Mouse (Mus musculus) heart, embryonic 16.5 days (tissue): ENCODE results near the gene Rbfox1. TPM values are rescaled to one million over a fixed set of nuclear protein-coding genes. Genes with fewer than 3 reads are reported as not detected.

ENCODE experiments used
- ATAC-seq: fragments of 200-750 bp; cut with Nextera tagmentation; replicated peaks from 2 replicates; pipeline ENCODE4 v1.8.0; 2017; ENCODE audit warnings: moderate number of reproducible peaks; ENCODE audit not compliant: insufficient read depth, low FRiP score; ENCODE audit errors: extremely low read depth
- H3K27ac ChIP-seq: fragments of 300-500 bp; sonication (generic); 2 replicates; pipeline ENCODE4 v1.5.1; 2014; ENCODE audit warnings: mild to moderate bottlenecking, low read length, control low read depth, moderate library complexity
- H3K27me3 ChIP-seq: fragments of 300-500 bp; sonication (generic); 2 replicates; pipeline ENCODE4 v1.6.1; 2014; ENCODE audit warnings: low read length, mixed read lengths; ENCODE audit not compliant: control insufficient read depth, insufficient read depth
- H3K36me3 ChIP-seq: fragments of 300-500 bp; sonication (generic); 2 replicates; pipeline ENCODE4 v1.6.1; 2014; ENCODE audit not compliant: control insufficient read depth, insufficient read depth
- H3K4me1 ChIP-seq: fragments of 300-500 bp; sonication (generic); 2 replicates; pipeline ENCODE4 v1.6.1; 2014; ENCODE audit warnings: low read length, mixed read lengths; ENCODE audit not compliant: control insufficient read depth, insufficient read depth
- H3K4me2 ChIP-seq: fragments of 300-500 bp; sonication (generic); 2 replicates; pipeline ENCODE4 v1.6.1; 2014; ENCODE audit warnings: low read depth, mild to moderate bottlenecking, control low read depth, low read length
- H3K4me3 ChIP-seq: fragments of 300-500 bp; sonication (generic); 2 replicates; pipeline ENCODE4 v1.5.1; 2014; ENCODE audit warnings: mild to moderate bottlenecking, control low read depth, low read length
- H3K9ac ChIP-seq: fragments of 300-500 bp; sonication (generic); 2 replicates; pipeline ENCODE4 v1.6.1; 2014; ENCODE audit warnings: low read length, control low read depth
- H3K9me3 ChIP-seq: fragments of 300-500 bp; sonication (generic); replicated peaks from 2 replicates; pipeline ENCODE4 v1.6.1; 2016; ENCODE audit warnings: low read length; ENCODE audit not compliant: control insufficient read depth
- WGBS: fragments of 180-500 bp; shearing (Covaris S2); extraction: QIAGEN DNeasy Blood & Tissue Kit; methylation state at CpG from one replicate; pipeline ENCODE4 v1.1.7; 2014; 5-methylcytosine and 5-hydroxymethylcytosine counted together
- polyA plus RNA-seq: library from polyadenylated mRNA; unstranded; fragments of >200 nt; fragmentation: Nextera tagmentation; extraction: Ambion mirVana; gene quantifications from 2 replicates; pipeline ENCODE4 v1.2.1, GENCODE M21; 2015

The Rbfox1 gene
- polyA plus RNA-seq, 1 experiment from 2014 or later, result 5.9 TPM

DNA sequence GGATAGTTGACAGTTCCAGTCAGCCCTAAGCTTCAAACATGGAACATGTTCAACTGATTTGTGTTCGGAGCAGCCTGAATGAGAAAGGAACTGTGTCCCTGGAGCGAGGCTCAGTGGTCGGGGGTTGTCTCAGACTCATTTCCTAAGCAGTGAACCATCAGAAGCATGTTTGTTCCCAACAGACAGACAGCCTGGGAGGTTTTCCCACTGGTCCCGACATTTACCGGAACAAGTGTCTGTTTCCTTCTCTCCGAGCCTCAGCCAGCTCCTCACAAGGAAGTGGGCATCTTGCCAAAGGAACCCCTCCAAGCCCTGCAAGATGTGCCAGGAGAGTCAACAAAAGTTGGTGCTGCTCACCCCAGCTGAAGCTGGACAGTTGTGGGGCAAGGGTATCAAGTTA is 1022.4 kb downstream of the Rbfox1 start:
- 48% methylated on average over 6 of the region's 6 CpGs for WGBS
- no peak for ATAC-seq
- H3K36me3 ChIP-seq, result no peaks in the 10 kb centered on the region

DNA sequence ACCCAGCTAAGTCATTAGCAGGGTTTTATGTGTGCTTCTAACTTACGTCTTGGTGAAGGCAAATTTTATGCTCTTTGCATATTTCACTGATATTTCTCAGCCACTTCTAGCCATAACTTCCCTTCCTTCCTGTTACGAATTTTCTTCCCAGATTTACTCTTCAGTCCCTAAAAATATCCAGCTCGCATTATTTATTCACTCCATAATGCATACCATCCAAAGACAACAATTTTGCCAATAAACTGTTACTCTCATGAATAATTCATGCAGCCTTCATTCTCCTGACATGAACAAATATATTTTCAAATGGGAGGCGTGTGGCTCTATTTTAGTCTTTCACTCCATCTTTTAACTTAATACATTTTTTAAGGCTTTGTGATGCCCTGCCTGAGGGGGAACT is 1029.4 kb downstream of the Rbfox1 start:
- H3K27me3 ChIP-seq, result no peaks in the 10 kb centered on the region
- no peaks in the 10 kb centered on the region for H3K9me3 ChIP-seq
- H3K4me3 ChIP-seq, result no peak overlapping the region
- no peak for ATAC-seq
- no peak overlapping the region for H3K9ac ChIP-seq
- H3K4me1 ChIP-seq, result no peaks in the 10 kb centered on the region
- H3K4me2 ChIP-seq, result no peak overlapping the region
- WGBS, result 63% methylated on average over 4 of the region's 4 CpGs
- no peaks in the 10 kb centered on the region for H3K36me3 ChIP-seq
- no peak overlapping the region for H3K27ac ChIP-seq

More for the DNA sequence above, 1022.4 kb downstream of the Rbfox1 start:
- no peaks in the 10 kb centered on the region for H3K27me3 ChIP-seq
- H3K9ac ChIP-seq, result no peak overlapping the region
- H3K27ac ChIP-seq, result no peak overlapping the region
- H3K4me3 ChIP-seq, result no peak overlapping the region
- H3K9me3 ChIP-seq, result no peaks in the 10 kb centered on the region
- H3K4me2 ChIP-seq, result no peak overlapping the region
- H3K4me1 ChIP-seq, result no peaks in the 10 kb centered on the region; the same call in 1 of the 2 replicates

DNA sequence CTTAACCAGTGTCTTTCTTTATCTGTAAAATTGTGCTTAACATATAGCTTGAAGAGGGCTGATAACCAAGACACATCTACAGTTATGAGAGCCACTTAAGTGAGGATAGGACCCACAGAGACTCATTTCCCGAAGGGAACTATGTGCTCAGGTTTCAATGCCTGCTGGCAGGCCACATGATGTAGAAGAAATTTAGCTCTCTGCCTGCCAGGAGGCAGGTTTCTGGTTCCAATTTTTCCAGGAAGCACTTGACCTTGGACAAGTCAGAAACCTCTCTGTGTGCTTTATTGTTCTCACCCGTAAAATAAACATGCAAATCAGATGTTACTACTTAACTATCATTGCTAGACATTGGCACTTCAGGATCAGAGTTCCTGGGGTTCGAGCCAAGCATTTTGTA is 1033.5 kb downstream of the Rbfox1 start:
- 25% methylated on average over 3 of the region's 3 CpGs for WGBS
- ATAC-seq, result no peak

GRCm38 (mm10) chr16:6919681-6920080 is 1034.5 kb downstream of the Rbfox1 start:
- Histone ChIP-seq H3K36me3 (no peaks in the 10 kb centered on the region), H3K27ac (no peak overlapping the region), H3K9ac (no peak overlapping the region), H3K4me1 (no peaks in the 10 kb centered on the region), H3K9me3 (no peaks in the 10 kb centered on the region), H3K4me3 (no peak overlapping the region), H3K4me2 (no peak overlapping the region), H3K27me3 (no peaks in the 10 kb centered on the region)
- no peak for ATAC-seq
- 32% methylated on average over 5 of the region's 5 CpGs for WGBS

More for the DNA sequence above, 1033.5 kb downstream of the Rbfox1 start:
- Histone ChIP-seq H3K4me1 (no peaks in the 10 kb centered on the region), H3K36me3 (no peaks in the 10 kb centered on the region), H3K27ac (no peak overlapping the region), H3K9me3 (no peaks in the 10 kb centered on the region), H3K4me2 (no peak overlapping the region), H3K27me3 (no peaks in the 10 kb centered on the region), H3K9ac (no peak overlapping the region), H3K4me3 (no peak overlapping the region)

DNA sequence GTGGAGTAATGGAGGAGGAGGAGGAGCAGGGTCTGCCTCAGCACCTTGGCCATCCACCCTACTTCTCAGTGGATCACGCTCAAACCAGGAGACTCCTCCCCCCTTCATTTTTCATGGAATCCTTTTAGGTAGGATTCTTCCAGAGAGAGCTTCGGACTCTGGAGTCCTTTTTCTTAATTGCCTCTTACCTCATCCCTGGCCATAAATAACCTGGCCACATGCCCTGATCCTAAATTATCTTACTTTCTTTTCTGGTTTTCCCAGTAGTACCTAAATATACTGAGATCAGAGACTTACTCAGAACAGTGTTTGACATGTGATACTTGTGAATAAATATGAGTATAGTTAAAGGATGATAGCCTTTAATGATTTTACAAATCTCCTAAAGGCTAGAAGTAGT is 1042.5 kb downstream of the Rbfox1 start:
- Histone ChIP-seq H3K4me3 (no peak overlapping the region), H3K36me3 (no peaks in the 10 kb centered on the region)
- WGBS, result 54% methylated on average over 2 of the region's 2 CpGs

GRCm38 (mm10) chr16:6930795-6931194 is 1045.6 kb downstream of the Rbfox1 start:
- Histone ChIP-seq H3K27ac (no peak overlapping the region), H3K4me2 (no peak overlapping the region), H3K4me1 (no peaks in the 10 kb centered on the region), H3K36me3 (no peaks in the 10 kb centered on the region), H3K9me3 (no peaks in the 10 kb centered on the region), H3K9ac (no peak overlapping the region), H3K27me3 (no peaks in the 10 kb centered on the region), H3K4me3 (no peak overlapping the region)
- 37% methylated on average over 3 of the region's 3 CpGs for WGBS
- ATAC-seq, result no peak

More for the DNA sequence above, 1042.5 kb downstream of the Rbfox1 start:
- no peaks in the 10 kb centered on the region for H3K9me3 ChIP-seq
- H3K4me2 ChIP-seq, result no peak overlapping the region
- H3K4me1 ChIP-seq, result no peaks in the 10 kb centered on the region
- H3K27ac ChIP-seq, result no peak overlapping the region
- H3K9ac ChIP-seq, result no peak overlapping the region
- no peak for ATAC-seq
- no peaks in the 10 kb centered on the region for H3K27me3 ChIP-seq

DNA sequence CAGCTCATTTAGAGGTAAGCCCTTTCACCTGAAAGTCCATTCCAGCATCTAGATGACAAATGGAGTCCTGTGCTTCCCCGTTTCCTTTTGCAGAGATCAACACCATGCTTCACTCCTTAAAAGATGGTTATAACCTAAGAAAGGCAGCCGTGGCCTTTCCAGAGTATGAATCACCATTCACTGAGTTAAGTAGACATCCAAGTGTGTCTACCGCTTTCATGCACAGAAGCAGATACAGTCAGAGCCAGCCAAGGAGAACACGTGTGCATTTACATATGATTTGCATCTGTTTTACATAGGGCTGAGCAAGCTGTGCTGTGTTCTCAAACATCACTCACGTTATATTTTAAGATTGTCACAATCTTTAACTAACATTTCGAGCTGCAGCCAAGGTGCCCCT is 1061.0 kb downstream of the Rbfox1 start:
- no peak for ATAC-seq
- Histone ChIP-seq H3K9me3 (no peaks in the 10 kb centered on the region), H3K4me3 (no peak overlapping the region), H3K36me3 (no peaks in the 10 kb centered on the region), H3K27me3 (no peaks in the 10 kb centered on the region), H3K27ac (no peak overlapping the region), H3K9ac (no peak overlapping the region), H3K4me1 (no peaks in the 10 kb centered on the region), H3K4me2 (no peak overlapping the region)
- 74% methylated on average over 6 of the region's 6 CpGs for WGBS

GRCm38 (mm10) chr16:6949666-6950065 is 1064.5 kb downstream of the Rbfox1 start:
- ATAC-seq, result no peak
- Histone ChIP-seq H3K36me3 (no peaks in the 10 kb centered on the region), H3K4me1 (no peaks in the 10 kb centered on the region), H3K27ac (no peak overlapping the region), H3K4me3 (no peak overlapping the region), H3K4me2 (no peak overlapping the region), H3K9me3 (no peaks in the 10 kb centered on the region), H3K9ac (no peak overlapping the region), H3K27me3 (no peaks in the 10 kb centered on the region)
- 62% methylated on average over 2 of the region's 2 CpGs for WGBS

GRCm38 (mm10) chr16:6955102-6955675 is 1070.0 kb downstream of the Rbfox1 start:
- WGBS, result 72% methylated on average over 6 of the region's 6 CpGs
- Histone ChIP-seq H3K27me3 (no peaks in the 10 kb centered on the region), H3K27ac (no peak overlapping the region), H3K4me3 (no peak overlapping the region), H3K9ac (no peak overlapping the region), H3K4me1 (no peaks in the 10 kb centered on the region), H3K36me3 (no peaks in the 10 kb centered on the region), H3K9me3 (no peaks in the 10 kb centered on the region), H3K4me2 (no peak overlapping the region)
- no peak for ATAC-seq
